ENCODE assay signal across 27 mouse cellular contexts in the genomic region with DNA sequence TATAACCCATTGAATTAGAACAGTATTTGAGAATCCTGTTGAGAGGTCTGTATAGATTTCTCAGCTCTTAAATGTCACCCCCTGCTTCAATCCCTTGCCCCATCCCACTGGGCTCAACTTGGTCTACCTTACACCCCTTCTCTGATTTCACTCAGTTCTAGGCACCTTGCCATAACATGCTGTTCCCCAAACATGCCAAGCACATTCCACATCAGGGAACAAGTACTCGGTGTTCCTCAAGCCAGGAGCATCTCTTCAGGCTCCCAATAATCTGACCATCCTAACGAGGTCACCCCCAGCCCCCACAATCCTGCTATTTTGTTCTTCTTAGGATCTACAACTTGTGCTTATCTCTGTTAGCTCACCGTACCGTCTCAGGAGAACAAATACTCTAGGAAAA. TPM values are rescaled to one million over a fixed set of nuclear protein-coding genes. Genes with fewer than 3 reads are reported as not detected.
DNase-seq lines count a peak whose midpoint lies in the region; ATAC-seq and TF ChIP-seq lines count a peak whose summit lies in the region.
"Had no signal": no experiment of that assay in that cellular context is flagged by ENCODE, and none has a peak within 500 bp of the region (broad histone marks: within the 10 kb centered on the region; RNA-seq: fewer than 3 reads in every experiment).

No protein-coding gene starts in this region.

- 0 out of 2 replicates have a peak, but pooled peaks have one; percentile 44 for ATAC-seq in heart, postnatal 0 days (ENCODE audit: insufficient read depth, low read depth)
- ATAC-seq: activated CD4-positive, CD25-positive, alpha-beta regulatory T cell, adult 4 months; forebrain, embryonic 15.5 days; hindbrain, embryonic 16.5 days; intestine, embryonic 15.5 days had no signal

- peak; percentile 92 for DNase-seq in gastrocnemius, adult 18-20 months (ENCODE audit: low spot score)
- no peak for DNase-seq in gastrocnemius, postnatal 14 days
- peak; percentile 96 for DNase-seq in heart, adult 11 months
- no peak for DNase-seq in heart, embryonic 10.5 days (ENCODE audit: low spot score)
- no peak for DNase-seq in heart, postnatal 0 days (ENCODE audit: low spot score)
- DNase-seq in heart, adult 8-10 months (ENCODE audit: low spot score): no peak
- DNase-seq in gastrocnemius, postnatal 25 days: peak; percentile 72
- DNase-seq in left cerebral cortex, postnatal 36 days (ENCODE audit: low spot score in 2 of 2): no peak
- DNase-seq: adrenal gland, adult 8-10 months; adrenal gland, postnatal 25 days; cerebellum, adult 11-12 months; cerebellum, adult 8-10 months; cerebellum, postnatal 10 days; cerebellum, postnatal 36 days; embryo, embryonic 11 days; kidney, adult 11 months had no signal

- 68% methylated on average over 4 of the region's 4 CpGs for WGBS in heart, embryonic 10.5 days
- WGBS in heart, postnatal 0 days: 58% methylated on average over 4 of the region's 4 CpGs

- intact Hi-C loops in gastrocnemius, postnatal 14 days (cut with DNase I; ENCODE audit: low total_unique reads): no loop called here
- intact Hi-C loops in left cerebral cortex, postnatal 36 days (cut with DNase I): no loop called here

- no peak overlapping the region for H3K9ac ChIP-seq in heart, postnatal 0 days (replicated peaks; ENCODE audit: low read depth, low read length)
- H3K9ac ChIP-seq: embryonic facial prominence, embryonic 13.5 days; forebrain, embryonic 12.5 days; forebrain, embryonic 15.5 days; heart, embryonic 13.5 days; hindbrain, embryonic 13.5 days; intestine, embryonic 15.5 days had no signal

- no peaks in the 10 kb centered on the region for H3K4me1 ChIP-seq in heart, embryonic 10.5 days
- H3K4me1 ChIP-seq in heart, postnatal 0 days (ENCODE audit: control insufficient read depth, insufficient read depth): peaks cover 6% of the 10 kb centered on the region; the same call in 1 of the 2 replicates
- H3K4me1 ChIP-seq: embryonic facial prominence, embryonic 10.5 days; embryonic facial prominence, embryonic 13.5 days; forebrain, embryonic 12.5 days; forebrain, embryonic 15.5 days; hindbrain, embryonic 10.5 days; hindbrain, embryonic 13.5 days; intestine, embryonic 15.5 days had no signal

- no peak overlapping the region for H3K4me3 ChIP-seq in heart, embryonic 10.5 days
- no peak overlapping the region for H3K4me3 ChIP-seq in heart, postnatal 0 days (ENCODE audit: low read depth, low read length)
- H3K4me3 ChIP-seq: embryonic facial prominence, embryonic 10.5 days; embryonic facial prominence, embryonic 13.5 days; erythroblast, embryonic 14.5 days; forebrain, embryonic 12.5 days; forebrain, embryonic 15.5 days; heart, embryonic 13.5 days; hindbrain, embryonic 10.5 days; hindbrain, embryonic 13.5 days; intestine, embryonic 15.5 days had no signal

- H3K9me3 ChIP-seq in heart, embryonic 10.5 days: no peaks in the 10 kb centered on the region
- H3K9me3 ChIP-seq in heart, postnatal 0 days (replicated peaks; ENCODE audit: control insufficient read depth, low read length): no peaks in the 10 kb centered on the region
- H3K9me3 ChIP-seq: embryonic facial prominence, embryonic 10.5 days; embryonic facial prominence, embryonic 13.5 days; forebrain, embryonic 12.5 days; forebrain, embryonic 15.5 days; heart, embryonic 13.5 days; hindbrain, embryonic 10.5 days; hindbrain, embryonic 13.5 days; intestine, embryonic 15.5 days had no signal

- no peaks in the 10 kb centered on the region; the same call in 1 of the 2 replicates for H3K27me3 ChIP-seq in heart, embryonic 10.5 days (ENCODE audit: insufficient read depth, poor library complexity, severe bottlenecking)
- no peaks in the 10 kb centered on the region for H3K27me3 ChIP-seq in heart, postnatal 0 days (ENCODE audit: control insufficient read depth, insufficient read depth, low read length)
- H3K27me3 ChIP-seq: embryonic facial prominence, embryonic 13.5 days; forebrain, embryonic 15.5 days; heart, embryonic 13.5 days; intestine, embryonic 15.5 days had no signal

- no peak for TF ChIP-seq CTCF in heart, postnatal 0 days (IDR thresholded peaks at IDR 0.05; ENCODE audit: low read depth)

- no peaks in the 10 kb centered on the region for H3K36me3 ChIP-seq in heart, embryonic 10.5 days
- no peaks in the 10 kb centered on the region for H3K36me3 ChIP-seq in heart, postnatal 0 days (replicated peaks; ENCODE audit: control insufficient read depth, insufficient read depth, low read length)
- H3K36me3 ChIP-seq: embryonic facial prominence, embryonic 10.5 days; embryonic facial prominence, embryonic 13.5 days; forebrain, embryonic 12.5 days; forebrain, embryonic 15.5 days; heart, embryonic 13.5 days; hindbrain, embryonic 10.5 days; hindbrain, embryonic 13.5 days; intestine, embryonic 15.5 days had no signal

- H3K4me2 ChIP-seq in heart, postnatal 0 days (ENCODE audit: low read depth, low read length): no peak overlapping the region
- H3K4me2 ChIP-seq: embryonic facial prominence, embryonic 13.5 days; forebrain, embryonic 12.5 days; forebrain, embryonic 15.5 days; heart, embryonic 13.5 days; hindbrain, embryonic 13.5 days; intestine, embryonic 15.5 days had no signal

- peak; percentile 60; the same call in 1 of the 2 replicates for TF ChIP-seq EP300 in heart, postnatal 0 days (IDR thresholded peaks at IDR 0.05; ENCODE audit: low read depth)

- H3K27ac ChIP-seq in heart, embryonic 10.5 days: no peak overlapping the region
- H3K27ac ChIP-seq in heart, postnatal 0 days (ENCODE audit: low read depth): no peak overlapping the region
- H3K27ac ChIP-seq: embryonic facial prominence, embryonic 10.5 days; embryonic facial prominence, embryonic 13.5 days; forebrain, embryonic 12.5 days; forebrain, embryonic 15.5 days; heart, embryonic 13.5 days; hindbrain, embryonic 10.5 days; hindbrain, embryonic 13.5 days; intestine, embryonic 15.5 days had no signal

RNA-seq across cellular contexts. Expression of a gene that starts 17.3 kb away (rescaled TPM):
- 100 to 1,000 TPM; 263 to 266 TPM for total RNA-seq in gastrocnemius, adult 18-20 months (2021)
- 100 to 1,000 TPM; 208 to 236 TPM for total RNA-seq in gastrocnemius, postnatal 14 days (2021)
- polyA plus RNA-seq in heart, embryonic 10.5 days (2016; fragmentation: Nextera tagmentation; extraction: Ambion mirVana): 217 and 229 TPM in 2 replicates
- total RNA-seq in heart, postnatal 0 days (2014; rRNA removed; ENCODE audit: low replicate concordance): 62.7 and 90.1 TPM in 2 replicates
- polyA plus RNA-seq in heart, postnatal 0 days (2015; fragmentation: Nextera tagmentation; extraction: Ambion mirVana): 193 and 196 TPM in 2 replicates
- 100 to 1,000 TPM; 276 to 300 (median 281) TPM for total RNA-seq in heart, adult 8-10 months (2022)
- 100 to 1,000 TPM; 265 to 292 TPM for total RNA-seq in gastrocnemius, postnatal 25 days (2021)
- 100 to 1,000 TPM; 323 to 336 TPM for total RNA-seq in left cerebral cortex, postnatal 36 days (2021)

RNA-seq across cellular contexts. Expression of a gene that starts 21.9 kb away (rescaled TPM):
- 10 to 100 TPM; 79.2 to 85.8 TPM for total RNA-seq in gastrocnemius, adult 18-20 months (2021)
- total RNA-seq in gastrocnemius, postnatal 14 days (2021): 10 to 100 TPM; 65.9 to 75.8 TPM
- polyA plus RNA-seq in heart, embryonic 10.5 days (2016; fragmentation: Nextera tagmentation; extraction: Ambion mirVana): 268 and 346 TPM in 2 replicates
- total RNA-seq in heart, postnatal 0 days (2014; rRNA removed; ENCODE audit: low replicate concordance): 120 and 133 TPM in 2 replicates
- 99.0 and 104 TPM in 2 replicates for polyA plus RNA-seq in heart, postnatal 0 days (2015; fragmentation: Nextera tagmentation; extraction: Ambion mirVana)
- 100 to 1,000 TPM in 3 of 4 experiments, 10 to 100 TPM in 1; 92.5 to 117 (median 111) TPM for total RNA-seq in heart, adult 8-10 months (2022)
- total RNA-seq in gastrocnemius, postnatal 25 days (2021): 10 to 100 TPM; 67.1 to 71.0 TPM
- total RNA-seq in left cerebral cortex, postnatal 36 days (2021): 100 to 1,000 TPM; 165 to 167 TPM

Comparison
In these comparisons a context has a peak if more than half of its experiments do, and no peak if none do; other contexts are left out.
1. DNase-seq: peak in gastrocnemius, adult 18-20 months (single experiment), heart, adult 11 months (single experiment) and gastrocnemius, postnatal 25 days (single experiment); none in gastrocnemius, postnatal 14 days (single experiment), heart, embryonic 10.5 days (single experiment), heart, postnatal 0 days (single experiment), heart, adult 8-10 months (single experiment) and left cerebral cortex, postnatal 36 days (0 of 2).